Mouse (Mus musculus): ENCODE measurements around the gene Tmem242.
"Not testable (repeated sequence)": the region's sequence is repeated elsewhere in the genome, so short reads cannot be mapped to it uniquely, and the experiment has no call there.

The Tmem242 gene

DNA sequence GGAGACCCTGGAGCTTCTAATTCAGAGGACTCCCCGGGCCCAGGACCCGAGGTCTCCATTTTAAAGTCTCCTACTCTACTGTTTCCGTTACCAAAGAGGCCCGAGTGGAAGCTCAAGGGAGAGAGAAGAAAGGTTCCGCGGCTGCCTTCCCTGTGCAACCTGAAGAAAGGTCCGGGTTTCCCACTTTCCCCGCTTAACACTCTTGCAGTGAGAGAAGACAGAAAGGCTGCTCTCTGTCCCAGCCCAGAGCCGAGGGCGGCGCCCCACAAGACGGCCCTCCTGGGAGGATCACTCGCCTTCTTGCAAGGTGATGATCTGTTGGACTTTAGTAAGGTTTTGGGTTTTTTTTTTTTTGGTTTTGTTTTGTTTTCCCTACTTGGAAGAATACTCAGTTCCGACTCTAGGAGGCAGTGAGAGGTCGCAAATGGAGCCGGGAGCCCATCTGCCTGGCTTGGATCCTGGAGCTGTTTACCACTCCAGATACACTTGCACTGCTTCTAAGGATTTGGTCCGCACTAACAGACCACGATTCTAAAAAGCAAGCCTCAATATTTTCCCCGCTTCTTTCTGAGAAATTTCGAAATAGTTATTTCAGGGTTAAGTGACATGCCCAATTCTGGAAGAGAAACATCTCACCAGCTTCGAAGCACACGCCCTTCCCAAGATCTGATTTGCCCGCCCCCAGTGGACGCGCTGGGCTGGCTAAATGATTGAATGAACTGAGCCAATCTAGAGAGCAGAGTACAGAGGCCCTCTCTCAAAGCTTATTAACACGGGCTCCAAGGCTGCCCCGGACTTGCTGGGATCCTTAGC lies at the start of gene Tmem242:
Gene Tmem242, minus strand, starts transcription at position 101 of the 813 bp plus-strand sequence.
- peak; percentile 90 for DNase-seq (ENCODE audit: low spot score)

DNA sequence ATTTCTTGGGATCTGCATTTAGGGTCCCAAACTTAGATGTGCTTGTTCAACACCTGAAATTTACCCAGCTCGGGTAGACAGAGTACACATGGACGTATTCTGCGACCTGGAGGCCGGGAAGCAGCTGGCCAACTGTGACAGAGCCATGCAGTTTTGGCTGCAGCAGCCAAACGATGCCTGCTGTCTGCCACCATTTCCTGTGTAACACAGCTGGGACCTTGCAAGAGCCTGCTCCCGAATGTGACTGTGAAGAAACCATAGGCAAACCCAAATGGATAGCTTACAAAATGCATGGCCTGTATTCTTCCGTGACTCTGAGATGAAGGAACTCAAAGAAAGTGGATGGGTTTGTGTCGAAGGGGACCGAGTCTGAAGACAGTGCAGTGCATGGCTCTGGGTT lies 48.1 kb upstream of the Tmem242 start:
- DNase-seq (ENCODE audit: low spot score): no peak

GRCm38 (mm10) chr17:5484663-5485062 lies 44.6 kb upstream of the Tmem242 start:
- DNase-seq (ENCODE audit: low spot score): no peak

- no peak for DNase-seq (ENCODE audit: low spot score)
These were observed 43.4 kb upstream of the Tmem242 start for GRCm38 (mm10) chr17:5483456-5483855.

GRCm38 (mm10) chr17:5475960-5476725 lies 36.1 kb upstream of the Tmem242 start:
- no peak for DNase-seq (ENCODE audit: low spot score)

GRCm38 (mm10) chr17:5472268-5472667 lies 32.2 kb upstream of the Tmem242 start:
- DNase-seq (ENCODE audit: low spot score): no peak

- DNase-seq (ENCODE audit: low spot score): no peak
These were observed 27.1 kb upstream of the Tmem242 start for GRCm38 (mm10) chr17:5467177-5467576.

DNA sequence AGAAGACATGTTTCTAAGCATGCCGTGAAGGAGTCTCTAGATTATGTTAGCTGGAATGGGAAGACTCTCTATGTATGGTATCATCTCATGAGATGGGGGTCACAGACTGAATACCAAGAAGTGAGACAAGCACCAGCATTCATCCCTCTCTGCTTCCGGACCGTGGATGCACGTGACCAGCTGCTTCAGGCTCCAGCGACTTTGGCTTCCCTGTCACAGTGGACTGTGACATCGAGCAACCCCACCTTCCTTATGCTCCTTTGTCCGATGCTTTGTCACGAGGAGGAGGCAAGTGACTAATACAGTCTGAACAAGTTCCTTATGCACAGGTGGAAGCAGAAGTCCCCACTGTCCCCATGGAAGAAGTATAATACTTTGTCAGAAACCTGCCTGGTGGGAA lies 26.7 kb upstream of the Tmem242 start:
- DNase-seq (ENCODE audit: low spot score): no peak

GRCm38 (mm10) chr17:5463912-5464311 lies 23.9 kb upstream of the Tmem242 start:
- no peak for DNase-seq (ENCODE audit: low spot score)

DNA sequence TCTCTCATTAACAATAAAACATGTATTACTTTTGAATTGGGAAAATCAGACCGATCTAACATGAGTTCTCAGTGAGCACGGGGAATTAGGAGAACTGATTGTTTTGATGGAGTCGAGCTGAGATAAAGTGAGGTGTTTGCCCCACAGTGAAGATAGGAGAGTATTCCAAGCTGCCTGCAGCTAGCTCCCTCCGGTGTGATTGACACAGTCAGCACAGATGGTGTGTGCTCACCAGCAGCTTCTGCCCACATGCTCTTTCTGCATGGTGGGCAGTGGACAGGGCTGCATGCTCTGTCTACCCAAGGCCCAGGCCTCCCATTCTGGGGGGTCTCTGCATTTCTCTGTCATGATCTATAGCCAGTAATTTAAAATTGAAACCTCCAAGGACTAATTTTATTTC lies 13.6 kb upstream of the Tmem242 start:
- DNase-seq (ENCODE audit: low spot score): no peak

- DNase-seq (ENCODE audit: low spot score): no peak
These were observed 3.7 kb upstream of the Tmem242 start for GRCm38 (mm10) chr17:5443751-5444150.

DNA sequence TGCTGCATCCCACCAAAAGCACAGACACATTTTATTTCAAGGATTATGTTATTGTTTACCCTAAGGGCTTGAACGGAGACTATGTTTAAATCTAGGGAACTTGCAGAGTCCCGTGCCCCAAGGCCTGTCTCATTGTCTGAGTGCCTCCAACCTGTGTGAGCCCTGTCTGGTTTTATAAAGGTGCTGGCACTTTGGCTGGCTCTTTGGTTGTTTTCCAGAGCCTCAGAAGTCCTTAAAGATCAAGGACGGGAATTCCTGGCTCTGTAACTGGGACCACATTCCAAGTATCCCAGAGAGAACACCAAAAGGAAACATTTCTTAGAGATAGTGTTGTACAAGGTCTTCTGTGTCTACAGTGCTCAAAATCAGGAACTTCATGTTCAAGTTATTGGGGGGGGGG lies 3.2 kb upstream of the Tmem242 start:
- no peak for DNase-seq (ENCODE audit: low spot score)

DNA sequence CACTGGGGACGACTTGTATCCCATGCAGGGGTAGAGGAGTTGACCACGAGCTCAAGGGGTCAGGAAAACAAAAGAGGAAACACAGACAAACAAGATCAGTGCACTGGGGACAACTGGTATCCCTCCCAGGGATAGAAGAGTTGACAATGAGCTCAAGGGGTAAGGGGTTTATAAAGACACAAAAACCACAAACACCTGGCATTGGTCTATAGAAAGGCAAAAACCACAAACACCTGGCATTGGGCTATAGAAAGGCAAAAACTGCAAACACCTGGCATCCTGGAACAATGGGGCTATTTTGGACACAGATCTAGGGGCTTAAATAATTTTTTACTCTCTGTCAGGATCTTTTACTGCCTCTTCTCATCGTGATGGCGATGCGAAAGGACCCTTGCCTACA lies 2.3 kb upstream of the Tmem242 start:
- not testable (repeated sequence) for DNase-seq (ENCODE audit: low spot score)

DNA sequence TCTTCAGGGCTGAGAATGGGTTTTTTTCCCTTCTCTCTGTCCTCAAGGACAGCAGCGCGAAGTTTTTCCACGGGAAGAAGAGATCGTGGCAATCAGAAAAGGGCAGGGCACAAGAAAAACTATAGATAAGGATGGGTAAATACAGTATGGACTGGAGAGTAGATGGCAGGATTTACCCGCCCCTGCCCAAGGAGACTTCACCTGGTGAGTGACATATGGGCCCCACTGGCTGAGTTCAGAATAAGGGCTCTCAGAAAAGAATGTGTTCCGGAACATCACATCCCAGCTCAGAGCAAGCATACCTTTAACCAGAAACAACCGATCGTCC lies 264 bp downstream of the Tmem242 start:
- DNase-seq (ENCODE audit: low spot score): no peak

DNA sequence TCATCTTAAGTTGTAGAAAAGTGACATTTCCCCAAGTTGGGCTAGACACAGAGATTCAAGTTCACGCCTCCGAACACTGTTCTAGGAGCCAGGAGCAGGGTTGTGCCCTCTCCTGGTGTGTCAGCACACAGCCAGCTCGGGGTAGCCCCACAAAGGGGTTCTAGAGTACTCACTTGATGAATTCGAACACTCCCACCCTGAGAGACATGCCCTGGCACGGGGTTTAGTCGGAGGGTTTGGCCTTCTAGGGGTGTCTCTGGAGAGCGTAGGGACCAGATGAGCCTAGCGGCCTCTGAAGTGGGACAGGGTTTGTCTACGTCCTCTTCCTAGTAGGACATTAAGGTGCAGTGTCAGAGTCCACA lies 10.3 kb downstream of the Tmem242 start:
- DNase-seq (ENCODE audit: low spot score): no peak

GRCm38 (mm10) chr17:5429090-5429771 lies 10.8 kb downstream of the Tmem242 start:
- DNase-seq (ENCODE audit: low spot score): peak; percentile 73

DNA sequence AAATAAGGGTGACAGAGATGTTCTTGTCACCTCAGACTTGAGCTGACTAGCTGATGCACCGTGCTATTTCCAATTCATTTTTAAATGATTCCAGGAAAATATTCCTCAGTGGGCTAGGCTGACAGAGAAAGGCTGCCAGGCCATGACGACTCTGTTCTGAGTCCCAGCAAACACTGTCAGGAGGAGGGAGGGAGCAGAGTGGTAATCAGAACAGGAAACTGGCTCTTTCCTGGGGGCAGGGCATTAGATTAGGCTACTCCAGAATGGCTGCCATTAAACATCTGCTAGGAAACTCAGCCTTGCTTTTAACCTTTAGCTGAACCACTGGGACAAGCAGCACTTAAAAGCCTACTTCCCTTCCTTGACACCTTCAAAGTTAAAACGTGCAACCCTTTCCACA lies 14.9 kb downstream of the Tmem242 start:
- DNase-seq (ENCODE audit: low spot score): no peak

DNA sequence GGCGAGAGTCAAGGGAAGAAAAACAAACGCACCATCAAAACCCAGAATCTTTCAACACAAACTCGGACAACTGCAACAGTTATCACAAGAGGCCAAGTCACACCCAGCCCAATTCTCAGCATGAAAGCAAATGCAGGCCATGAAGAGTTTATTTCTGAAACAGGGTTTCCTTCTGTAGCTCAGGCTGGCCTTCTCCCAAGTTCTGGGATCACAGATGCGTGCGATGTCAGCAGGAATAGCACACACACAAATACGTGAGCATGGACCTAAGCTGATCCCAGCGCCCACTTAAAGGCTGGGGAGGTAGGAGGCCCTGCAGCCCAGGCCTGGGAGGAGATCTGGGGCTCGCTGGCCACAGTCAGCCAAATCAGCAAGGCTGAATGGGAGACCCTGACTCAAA lies 15.9 kb downstream of the Tmem242 start:
- no peak for DNase-seq (ENCODE audit: low spot score)

DNA sequence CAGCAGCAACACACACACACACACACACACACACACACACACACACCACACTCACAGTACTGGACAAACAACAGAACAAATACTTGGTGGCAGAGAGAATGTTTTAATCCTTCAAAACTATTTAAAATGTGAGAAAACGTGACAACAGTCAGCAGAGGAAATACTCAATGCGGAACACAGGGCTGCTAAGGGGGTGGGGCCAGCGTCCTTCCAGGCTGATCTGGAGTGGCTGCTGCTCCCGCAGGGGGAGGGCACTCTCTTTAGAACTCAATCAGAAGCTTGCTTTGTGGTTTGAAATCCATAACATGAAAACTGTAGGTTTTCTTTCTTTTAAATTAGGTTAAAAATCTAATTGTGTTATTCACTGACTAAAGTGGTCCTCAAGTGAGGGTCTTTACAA lies 18.2 kb downstream of the Tmem242 start:
- DNase-seq (ENCODE audit: low spot score): no peak

DNA sequence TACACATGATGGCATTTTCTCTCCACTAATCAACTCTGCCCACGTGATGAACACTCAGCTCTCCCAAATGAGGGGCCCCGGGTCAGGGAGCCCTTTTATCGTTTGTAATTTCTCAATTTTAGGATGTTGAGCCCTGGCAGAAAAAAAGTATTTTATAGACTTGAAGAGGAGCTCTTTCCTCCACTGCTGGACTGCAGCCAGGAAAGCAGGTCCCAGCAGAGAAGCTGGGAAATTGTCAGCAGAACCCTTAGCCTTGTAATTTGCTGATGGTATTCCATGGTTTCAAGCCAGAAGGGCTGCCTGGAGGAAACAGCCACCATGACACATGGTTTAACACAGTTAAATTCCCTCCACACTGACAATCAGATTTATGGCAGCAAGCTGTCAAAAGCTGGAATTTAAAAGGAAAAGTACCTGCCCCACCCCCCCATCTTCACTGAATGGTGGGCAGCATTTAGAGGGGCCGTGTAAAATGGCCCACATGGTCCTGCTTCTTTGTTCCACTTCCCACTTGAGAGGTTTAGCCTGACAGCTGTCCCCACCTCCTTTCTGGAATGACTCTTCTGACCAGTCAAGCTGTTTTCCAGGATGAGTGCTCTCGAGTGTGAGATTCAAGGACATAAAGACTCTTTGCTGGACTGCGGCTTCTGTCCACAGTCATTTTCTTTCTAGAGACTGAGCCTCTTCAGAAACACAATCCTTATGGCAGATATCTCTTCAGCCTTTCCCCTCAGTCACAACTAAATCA lies 20.1 kb downstream of the Tmem242 start:
- DNase-seq (ENCODE audit: low spot score): no peak

DNA sequence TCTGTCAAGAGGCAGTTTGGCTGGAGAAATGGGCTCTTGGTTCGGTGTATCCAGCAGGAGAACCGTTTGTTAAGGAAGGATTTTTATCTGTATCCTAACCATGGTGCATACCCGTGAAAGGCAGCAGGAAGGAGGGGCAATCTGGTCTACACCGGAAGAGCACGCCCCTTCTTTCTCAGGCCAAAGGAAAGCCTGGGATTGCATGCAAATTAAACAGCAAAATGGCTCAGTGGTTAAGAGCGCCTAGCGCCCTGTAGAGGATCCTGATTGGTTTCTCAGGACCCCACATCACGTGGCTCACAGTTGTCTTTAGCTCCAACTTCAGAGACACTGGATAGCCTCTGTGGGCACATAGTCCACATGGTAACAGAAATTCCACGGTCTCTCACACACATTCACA lies 21.0 kb downstream of the Tmem242 start:
- no peak for DNase-seq (ENCODE audit: low spot score)

GRCm38 (mm10) chr17:5418545-5418944 lies 21.5 kb downstream of the Tmem242 start, which contains the start of gene Ldhal6b:
Gene Ldhal6b (minus strand): TSS chr17:5418767.
- DNase-seq (ENCODE audit: low spot score): no peak
